Mouse (Mus musculus) megakaryocyte, embryonic 14.5 days (primary cell): ENCODE measurements around the gene Cobll1.

ENCODE experiments used
- FLI1 ChIP-seq: IDR thresholded peaks from 2 replicates; pipeline ENCODE4 v1.6.1; 2012; ENCODE audit warnings: low read length, inconsistent platforms, mixed read lengths
- GATA1 ChIP-seq: IDR thresholded peaks from 3 replicates; pipeline ENCODE4 v1.6.1; 2012; ENCODE audit warnings: mixed read lengths, low read length, inconsistent platforms, borderline replicate concordance

- no peak for TF ChIP-seq GATA1
- no peak for TF ChIP-seq FLI1
These were observed 98.8 kb downstream of the Cobll1 start for GRCm38 (mm10) chr2:65140330-65140922.
